8 mouse cellular contexts compared by ENCODE assay signal in genomic region chr19:27425656-27426055, GRCm38 (mm10). TPM values are rescaled to one million over a fixed set of nuclear protein-coding genes. Genes with fewer than 3 reads are reported as not detected.
DNase-seq lines count a peak whose midpoint lies in the region; ATAC-seq and TF ChIP-seq lines count a peak whose summit lies in the region.

No protein-coding gene starts in this region.

- ATAC-seq in heart, postnatal 0 days (ENCODE audit: insufficient read depth, low read depth): no peak
- no peak for ATAC-seq in monocyte, adult 5-6 weeks (replicated peaks; ENCODE audit: insufficient number of reproducible peaks, low FRiP score, low TSS enrichment, poor library complexity, severe bottlenecking)

- H3K4me1 ChIP-seq in heart, postnatal 0 days (ENCODE audit: control insufficient read depth, insufficient read depth): peaks cover 11% of the 10 kb centered on the region
- peaks cover 5% of the 10 kb centered on the region for H3K4me1 ChIP-seq in thymus, adult 2 months (replicated peaks; ENCODE audit: control insufficient read depth, insufficient read depth, low read length)

- no peak overlapping the region for H3K27ac ChIP-seq in heart, postnatal 0 days (ENCODE audit: low read depth)
- no peak overlapping the region for H3K27ac ChIP-seq in thymus, adult 2 months (ENCODE audit: control insufficient read depth, insufficient read depth, low read length)

- no peak overlapping the region for H3K9ac ChIP-seq in heart, postnatal 0 days (replicated peaks; ENCODE audit: low read depth, low read length)

- TF ChIP-seq POLR2A in thymus, adult 2 months (IDR thresholded peaks at IDR 0.05; ENCODE audit: control insufficient read depth, extremely low read depth, insufficient read depth, low read length, poor library complexity): no peak

- no peak overlapping the region for H3K4me2 ChIP-seq in heart, postnatal 0 days (ENCODE audit: low read depth, low read length)

- H3K36me3 ChIP-seq in heart, postnatal 0 days (replicated peaks; ENCODE audit: control insufficient read depth, insufficient read depth, low read length): peaks cover 47% of the 10 kb centered on the region
- peaks cover 36% of the 10 kb centered on the region for H3K36me3 ChIP-seq in thymus, adult 2 months (ENCODE audit: control insufficient read depth, insufficient read depth, low read length)

- TF ChIP-seq CTCF in heart, postnatal 0 days (IDR thresholded peaks at IDR 0.05; ENCODE audit: low read depth): peak; percentile 62
- no peak for TF ChIP-seq CTCF in thymus, adult 2 months (IDR thresholded peaks at IDR 0.05; ENCODE audit: borderline replicate concordance, control insufficient read depth, extremely low read depth, insufficient read depth, low read length, poor library complexity)

- DNase-seq in heart, postnatal 0 days (ENCODE audit: low spot score): no peak
- no peak for DNase-seq in heart, adult 11 months
- DNase-seq in thymus, adult 2 months: peak; percentile 39
- DNase-seq in thymus, adult 18-20 months: no peak
- DNase-seq in cerebellum, adult 18-20 months: peak; percentile 62 to 67
- DNase-seq in kidney, adult 8-10 months: peak; percentile 39 to 68
- DNase-seq in mesoderm, embryonic 11.5 days (ENCODE audit: low read depth, low spot score): peak; percentile 53

- TF ChIP-seq EP300 in heart, postnatal 0 days (IDR thresholded peaks at IDR 0.05; ENCODE audit: low read depth): no peak

- no peaks in the 10 kb centered on the region for H3K9me3 ChIP-seq in heart, postnatal 0 days (replicated peaks; ENCODE audit: control insufficient read depth, low read length)

- H3K27me3 ChIP-seq in heart, postnatal 0 days (ENCODE audit: control insufficient read depth, insufficient read depth, low read length): no peaks in the 10 kb centered on the region
- no peaks in the 10 kb centered on the region for H3K27me3 ChIP-seq in thymus, adult 2 months (ENCODE audit: control insufficient read depth, insufficient read depth, low read length)

- WGBS in heart, postnatal 0 days: 71% methylated on average over 7 of the region's 7 CpGs
- 62% methylated on average over 7 of the region's 7 CpGs for WGBS in thymus, adult 2 months

- no peak overlapping the region for H3K4me3 ChIP-seq in heart, postnatal 0 days (ENCODE audit: low read depth, low read length)
- no peak overlapping the region for H3K4me3 ChIP-seq in thymus, adult 2 months (ENCODE audit: control insufficient read depth, insufficient read depth, low read length)

RNA-seq across cellular contexts. Expression of gene Pum3, which starts 4.0 kb away (rescaled TPM):
- total RNA-seq in heart, postnatal 0 days (2014; rRNA removed; ENCODE audit: low replicate concordance): 4.5 and 5.0 TPM in 2 replicates
- 34.9 and 53.3 TPM in 2 replicates for polyA plus RNA-seq in heart, postnatal 0 days (2015; fragmentation: Nextera tagmentation; extraction: Ambion mirVana)
- 16.2 and 20.3 TPM in 2 replicates for polyA plus RNA-seq in thymus, adult 2 months (2012; rRNA removed)
- total RNA-seq in monocyte, adult 5-6 weeks (2017): 68.1 to 85.3 TPM (median 72.9 TPM) in 3 replicates

Comparison
In these comparisons a context has a peak if more than half of its experiments do, and no peak if none do; other contexts are left out.
1. DNase-seq: peak in thymus, adult 2 months (single experiment), cerebellum, adult 18-20 months (2 of 2), kidney, adult 8-10 months (2 of 2) and mesoderm, embryonic 11.5 days (single experiment); none in heart, postnatal 0 days (single experiment), heart, adult 11 months (single experiment) and thymus, adult 18-20 months (0 of 2).
2. RNA of gene Pum3, which starts 4.0 kb away (total RNA-seq): 68.1 to 85.3 TPM in monocyte, adult 5-6 weeks; 4.5 to 5.0 TPM in heart, postnatal 0 days; every median in the first group is over 10 times any median in the second.